Mouse (Mus musculus) midbrain, postnatal 0 days (tissue): ENCODE data around the gene Lin7a. TPM values are rescaled to one million over a fixed set of nuclear protein-coding genes. Genes with fewer than 3 reads are reported as not detected.

Experiments used
- ATAC-seq: fragments of 200-750 bp; cut with Nextera tagmentation; 2 replicates; pipeline ENCODE4 v1.8.0; 2017; ENCODE audit warnings: moderate number of reproducible peaks, mild to moderate bottlenecking, moderate TSS enrichment, moderate library complexity; ENCODE audit not compliant: low FRiP score
- DNase-seq: peaks from one replicate; pipeline ENCODE4 v3.0.0-alpha.2; 2015; ENCODE audit warnings: low spot score
- H3K27ac ChIP-seq: fragments of 300-500 bp; sonication (generic); 2 replicates; pipeline ENCODE4 v1.5.1; 2014; ENCODE audit warnings: low read depth, mild to moderate bottlenecking, low read length, mixed read lengths
- H3K27me3 ChIP-seq: fragments of 300-500 bp; sonication (generic); 2 replicates; pipeline ENCODE4 v1.6.1; 2014; ENCODE audit warnings: low read length, control low read depth, mixed read lengths; ENCODE audit not compliant: insufficient read depth
- H3K36me3 ChIP-seq: fragments of 300-500 bp; sonication (generic); 2 replicates; pipeline ENCODE4 v1.6.1; 2014; ENCODE audit warnings: low read length, control low read depth, mixed read lengths; ENCODE audit not compliant: insufficient read depth
- H3K4me1 ChIP-seq: fragments of 300-500 bp; sonication (generic); 2 replicates; pipeline ENCODE4 v1.6.1; 2014; ENCODE audit warnings: mild to moderate bottlenecking, control low read depth, antibody characterized with exemption, low read length, mixed read lengths; ENCODE audit not compliant: insufficient read depth
- H3K4me2 ChIP-seq: fragments of 300-500 bp; sonication (generic); 2 replicates; pipeline ENCODE4 v1.6.1; 2014; ENCODE audit warnings: low read depth, mild to moderate bottlenecking, low read length, mixed read lengths; ENCODE audit not compliant: poor library complexity, severe bottlenecking
- H3K4me3 ChIP-seq: fragments of 300-500 bp; sonication (generic); 2 replicates; pipeline ENCODE4 v1.5.1; 2014; ENCODE audit warnings: low read depth, mild to moderate bottlenecking, low read length, moderate library complexity
- H3K9ac ChIP-seq: fragments of 300-500 bp; sonication (generic); replicated peaks from 2 replicates; pipeline ENCODE4 v1.6.1; 2014; ENCODE audit warnings: mild to moderate bottlenecking, low read length, moderate library complexity, mixed read lengths; ENCODE audit not compliant: poor library complexity, severe bottlenecking
- H3K9me3 ChIP-seq: fragments of 300-500 bp; sonication (generic); 2 replicates; pipeline ENCODE4 v1.6.1; 2016; ENCODE audit warnings: low read length, control low read depth
- CTCF ChIP-seq: IDR thresholded peaks from 2 replicates; pipeline ENCODE4 v1.5.1; 2016; ENCODE audit warnings: antibody characterized with exemption, mild to moderate bottlenecking
- WGBS: fragments of 180-500 bp; shearing (Covaris S2); extraction: QIAGEN DNeasy Blood & Tissue Kit; methylation state at CpG from one replicate; pipeline ENCODE4 v1.1.7; 2014; 5-methylcytosine and 5-hydroxymethylcytosine counted together
- polyA plus RNA-seq: library from polyadenylated mRNA; unstranded; fragments of >200 nt; fragmentation: Nextera tagmentation; extraction: Ambion mirVana; gene quantifications from 2 replicates; pipeline ENCODE4 v1.2.1, GENCODE M21; 2015
- total RNA-seq: library from RNA; depleted of rRNA; stranded (reverse); fragments of >200 nt; gene quantifications from 2 replicates; pipeline ENCODE4 v1.2.3, GENCODE M21; 2014

The Lin7a gene
- total and polyA plus RNA-seq, 2 experiments from 2014 or later, result 28.5 to 41.7 TPM

- H3K4me1 ChIP-seq, result no peaks in the 10 kb centered on the region
- TF ChIP-seq CTCF, result peak; percentile 69
- no peak overlapping the region for H3K4me3 ChIP-seq
- ATAC-seq (peak; percentile 77), DNase-seq (peak; percentile 64)
- no peaks in the 10 kb centered on the region for H3K36me3 ChIP-seq
- 59% methylated on average over 4 of the region's 4 CpGs for WGBS
- no peaks in the 10 kb centered on the region for H3K9me3 ChIP-seq
- H3K27ac ChIP-seq, result no peak overlapping the region
- no peak overlapping the region for H3K9ac ChIP-seq
- H3K27me3 ChIP-seq, result no peaks in the 10 kb centered on the region
- no peak overlapping the region for H3K4me2 ChIP-seq
Measured at GRCm38 (mm10) chr10:107389505-107389904, 118.0 kb downstream of the Lin7a start.

GRCm38 (mm10) chr10:107405347-107405746, 133.9 kb downstream of the Lin7a start:
- no peak for ATAC-seq
- no peaks in the 10 kb centered on the region for H3K9me3 ChIP-seq
- H3K9ac ChIP-seq, result no peak overlapping the region
- H3K4me2 ChIP-seq, result no peak overlapping the region
- no peak for TF ChIP-seq CTCF
- DNase-seq, result no peak
- no peaks in the 10 kb centered on the region for H3K27me3 ChIP-seq
- H3K27ac ChIP-seq, result no peak overlapping the region
- no peaks in the 10 kb centered on the region for H3K4me1 ChIP-seq
- 60% methylated on average over 4 of the region's 4 CpGs for WGBS
- no peaks in the 10 kb centered on the region for H3K36me3 ChIP-seq
- no peak overlapping the region for H3K4me3 ChIP-seq

- Histone ChIP-seq H3K4me1 (no peaks in the 10 kb centered on the region), H3K36me3 (no peaks in the 10 kb centered on the region), H3K9me3 (no peaks in the 10 kb centered on the region), H3K4me2 (no peak overlapping the region), H3K4me3 (no peak overlapping the region), H3K9ac (no peak overlapping the region), H3K27me3 (no peaks in the 10 kb centered on the region), H3K27ac (no peak overlapping the region)
- DNase-seq (no peak), ATAC-seq (no peak)
- TF ChIP-seq CTCF, result no peak
- 95% methylated on average over 14 of the region's 14 CpGs for WGBS
Measured at GRCm38 (mm10) chr10:107418306-107418705, 146.8 kb downstream of the Lin7a start.

- Histone ChIP-seq H3K36me3 (no peaks in the 10 kb centered on the region), H3K9ac (no peak overlapping the region), H3K4me3 (no peak overlapping the region), H3K4me2 (no peak overlapping the region), H3K27me3 (no peaks in the 10 kb centered on the region), H3K4me1 (no peaks in the 10 kb centered on the region), H3K27ac (no peak overlapping the region), H3K9me3 (no peaks in the 10 kb centered on the region)
- TF ChIP-seq CTCF, result no peak
- no peak for ATAC-seq
- 47% methylated on average over 5 of the region's 5 CpGs for WGBS
- DNase-seq, result no peak
Measured at GRCm38 (mm10) chr10:107436967-107437366, 165.5 kb downstream of the Lin7a start.

- WGBS, result 11% methylated on average over 4 of the region's 4 CpGs
- no peak overlapping the region for H3K4me2 ChIP-seq
- H3K27me3 ChIP-seq, result no peaks in the 10 kb centered on the region
- no peak overlapping the region for H3K27ac ChIP-seq
- DNase-seq, result peak; percentile 6
- peak; percentile 83 for TF ChIP-seq CTCF
- H3K4me3 ChIP-seq, result no peak overlapping the region
- no peaks in the 10 kb centered on the region for H3K36me3 ChIP-seq
- H3K4me1 ChIP-seq, result no peaks in the 10 kb centered on the region
- no peaks in the 10 kb centered on the region for H3K9me3 ChIP-seq
- no peak overlapping the region for H3K9ac ChIP-seq
- no peak for ATAC-seq
Measured at GRCm38 (mm10) chr10:107442781-107443180, 171.3 kb downstream of the Lin7a start.

DNA sequence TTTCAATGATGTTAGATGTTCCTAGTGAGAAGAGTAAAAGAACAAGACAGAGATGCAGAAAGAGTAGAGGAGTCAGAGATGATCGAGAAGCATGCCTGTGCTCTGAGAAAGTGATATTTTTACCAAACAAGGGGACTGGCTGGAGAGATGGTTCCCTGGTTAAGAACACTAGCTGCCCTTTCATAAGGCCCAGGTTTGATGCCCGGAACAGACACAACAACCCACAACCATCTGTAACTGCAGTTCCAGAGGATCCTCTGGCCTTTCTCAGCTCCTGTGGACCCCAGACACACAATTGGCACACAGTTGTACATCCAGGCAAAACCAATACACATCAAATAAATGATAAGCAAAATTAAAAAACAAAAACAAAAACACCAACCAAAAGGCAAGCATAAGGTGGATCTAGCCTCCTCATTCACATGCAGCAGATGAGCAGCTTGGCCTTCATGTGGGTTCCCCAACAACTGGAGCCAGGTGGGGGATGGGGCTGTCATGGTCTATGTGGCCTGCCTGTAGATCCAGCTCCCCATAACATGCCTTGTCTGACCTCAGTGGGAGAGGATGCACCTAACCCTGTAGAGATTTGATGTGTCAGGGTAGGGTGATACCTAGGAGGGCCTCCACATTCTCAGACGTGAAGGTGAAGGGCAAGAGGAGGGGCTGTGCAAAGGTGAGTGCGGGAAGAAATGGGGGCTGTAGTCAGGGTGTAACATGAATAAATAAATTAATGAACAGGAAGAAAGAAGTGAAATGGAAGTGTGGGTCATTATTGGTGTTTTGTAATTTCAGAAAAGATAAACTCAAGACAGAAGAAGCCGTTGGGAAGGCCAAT, 178.2 kb downstream of the Lin7a start:
- H3K9ac ChIP-seq, result no peak overlapping the region
- TF ChIP-seq CTCF, result no peak
- DNase-seq, result no peak
- no peak for ATAC-seq
- WGBS, result 91% methylated on average over 5 of the region's 5 CpGs
- no peak overlapping the region for H3K27ac ChIP-seq
- no peaks in the 10 kb centered on the region for H3K36me3 ChIP-seq
- no peaks in the 10 kb centered on the region for H3K4me1 ChIP-seq
- H3K4me2 ChIP-seq, result no peak overlapping the region
- no peak overlapping the region for H3K4me3 ChIP-seq
- H3K27me3 ChIP-seq, result no peaks in the 10 kb centered on the region
- H3K9me3 ChIP-seq, result no peaks in the 10 kb centered on the region
